Mouse (Mus musculus) intestine, embryonic 15.5 days (tissue): ENCODE measurements around the gene Zzz3. TPM values are rescaled to one million over a fixed set of nuclear protein-coding genes. Genes with fewer than 3 reads are reported as not detected.
A peak's percentile ranks its signal among the peaks of the same experiment; 100 is the strongest.

Experiments used
- ATAC-seq: fragments of 200-750 bp; cut with Nextera tagmentation; 2 replicates; pipeline ENCODE4 v1.8.0; 2017; ENCODE audit warnings: moderate TSS enrichment, moderate library complexity
- H3K27ac ChIP-seq: fragments of 300-500 bp; sonication (generic); 2 replicates; pipeline ENCODE4 v1.5.1; 2015; ENCODE audit warnings: mild to moderate bottlenecking, inconsistent platforms
- H3K27me3 ChIP-seq: fragments of 300-500 bp; sonication (generic); replicated peaks from 2 replicates; pipeline ENCODE4 v1.6.1; 2015; ENCODE audit warnings: inconsistent platforms
- H3K36me3 ChIP-seq: fragments of 300-500 bp; sonication (generic); 2 replicates; pipeline ENCODE4 v1.6.1; 2015; ENCODE audit warnings: inconsistent platforms
- H3K4me1 ChIP-seq: fragments of 300-500 bp; sonication (generic); replicated peaks from 2 replicates; pipeline ENCODE4 v1.6.1; 2015; ENCODE audit warnings: inconsistent platforms
- H3K4me2 ChIP-seq: fragments of 300-500 bp; sonication (generic); replicated peaks from 2 replicates; pipeline ENCODE4 v1.6.1; 2015; ENCODE audit warnings: mild to moderate bottlenecking, inconsistent platforms
- H3K4me3 ChIP-seq: fragments of 300-500 bp; sonication (generic); replicated peaks from 2 replicates; pipeline ENCODE4 v1.5.1; 2015; ENCODE audit warnings: inconsistent platforms
- H3K9ac ChIP-seq: fragments of 300-500 bp; sonication (generic); 2 replicates; pipeline ENCODE4 v1.6.1; 2015; ENCODE audit warnings: inconsistent platforms
- H3K9me3 ChIP-seq: fragments of 300-500 bp; sonication (generic); 2 replicates; pipeline ENCODE4 v1.6.1; 2016; ENCODE audit warnings: inconsistent platforms
- WGBS: fragments of 180-500 bp; shearing (Covaris S2); methylation state at CpG from one replicate; pipeline ENCODE4 v1.1.7; 2015; 5-methylcytosine and 5-hydroxymethylcytosine counted together
- polyA plus RNA-seq: library from polyadenylated mRNA; unstranded; fragments of >200 nt; fragmentation: Nextera tagmentation; extraction: Ambion mirVana; gene quantifications from 2 replicates; pipeline ENCODE4 v1.2.1, GENCODE M21; 2015

Gene Zzz3
- polyA plus RNA-seq, 1 experiment from 2014 or later, result 39.8 TPM

DNA sequence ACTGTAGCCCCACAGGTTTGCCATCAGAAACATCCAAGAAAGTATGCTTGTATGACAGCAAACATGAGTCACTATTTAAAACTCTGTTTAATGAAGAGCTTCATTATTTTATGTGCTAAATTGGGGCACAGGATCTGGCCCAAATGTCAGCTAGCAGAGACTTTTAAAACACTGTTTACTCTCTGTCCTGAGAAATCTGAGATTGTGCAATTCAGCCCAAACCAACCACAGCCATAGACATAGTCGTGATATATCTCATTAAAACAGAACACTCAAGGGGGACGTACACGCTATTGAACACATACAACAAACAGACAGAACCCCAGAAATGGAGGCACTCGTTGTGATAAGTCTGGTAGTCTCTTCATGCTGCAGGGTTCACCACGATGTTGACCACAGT lies 95.2 kb downstream of the Zzz3 start:
- H3K9ac ChIP-seq, result no peak overlapping the region
- H3K9me3 ChIP-seq, result no peaks in the 10 kb centered on the region
- no peaks in the 10 kb centered on the region for H3K36me3 ChIP-seq
- H3K4me3 ChIP-seq, result no peak overlapping the region
- no peak overlapping the region for H3K4me2 ChIP-seq
- WGBS, result 81% methylated on average over 5 of the region's 5 CpGs
- no peak overlapping the region for H3K27ac ChIP-seq
- no peak for ATAC-seq
- no peaks in the 10 kb centered on the region for H3K4me1 ChIP-seq
- H3K27me3 ChIP-seq, result no peaks in the 10 kb centered on the region

DNA sequence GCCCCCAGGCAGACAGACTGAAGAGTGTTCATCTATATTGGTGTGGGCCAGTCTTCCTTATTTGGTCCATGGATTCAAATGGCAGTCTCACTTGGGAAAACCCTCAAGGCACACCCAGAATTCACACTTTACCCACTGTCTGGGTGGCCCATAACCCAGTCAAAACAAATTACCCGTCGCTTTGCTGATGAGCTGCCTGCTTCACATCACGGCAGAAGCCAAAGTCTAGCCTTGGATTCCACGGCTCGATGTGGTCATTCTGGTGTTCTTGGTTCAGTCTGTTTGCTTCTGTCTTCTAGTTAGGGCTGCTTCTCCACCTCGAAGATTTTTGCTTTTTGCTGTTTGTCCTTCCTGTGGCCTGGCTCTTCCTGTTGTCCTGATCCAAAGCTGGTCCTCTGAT lies 97.0 kb downstream of the Zzz3 start:
- Histone ChIP-seq H3K27me3 (no peaks in the 10 kb centered on the region), H3K9ac (no peak overlapping the region), H3K4me1 (peaks cover 6% of the 10 kb centered on the region; the same call in 1 of the 2 replicates), H3K4me3 (no peak overlapping the region), H3K27ac (no peak overlapping the region), H3K9me3 (no peaks in the 10 kb centered on the region), H3K36me3 (no peaks in the 10 kb centered on the region), H3K4me2 (no peak overlapping the region)
- 66% methylated on average over 6 of the region's 6 CpGs for WGBS
- no peak for ATAC-seq

DNA sequence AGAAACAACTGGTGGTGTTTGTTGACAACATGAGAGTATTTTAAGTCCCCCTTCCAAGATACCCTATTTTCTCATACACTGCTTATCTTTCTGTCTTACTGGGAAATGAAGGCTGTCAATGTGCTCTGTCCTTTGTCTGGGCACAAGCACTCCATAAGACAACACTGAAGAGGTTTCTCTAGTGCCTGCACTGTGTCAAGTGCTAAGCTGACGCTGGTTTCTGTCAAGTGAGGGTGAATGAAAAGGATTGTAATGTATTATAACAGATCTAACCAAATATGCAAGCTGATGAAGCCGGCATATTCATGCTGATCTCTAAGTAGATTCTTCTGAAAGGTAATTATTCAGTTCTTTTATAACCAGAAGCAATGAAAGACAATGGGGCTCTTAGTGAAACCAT lies 98.5 kb downstream of the Zzz3 start:
- no peak for ATAC-seq
- Histone ChIP-seq H3K4me1 (peaks cover 6% of the 10 kb centered on the region; the same call in 1 of the 2 replicates), H3K9ac (no peak overlapping the region), H3K9me3 (no peaks in the 10 kb centered on the region), H3K27ac (no peak overlapping the region), H3K4me3 (no peak overlapping the region), H3K36me3 (no peaks in the 10 kb centered on the region), H3K4me2 (no peak overlapping the region), H3K27me3 (no peaks in the 10 kb centered on the region)
- 41% methylated on average over 2 of the region's 2 CpGs for WGBS

DNA sequence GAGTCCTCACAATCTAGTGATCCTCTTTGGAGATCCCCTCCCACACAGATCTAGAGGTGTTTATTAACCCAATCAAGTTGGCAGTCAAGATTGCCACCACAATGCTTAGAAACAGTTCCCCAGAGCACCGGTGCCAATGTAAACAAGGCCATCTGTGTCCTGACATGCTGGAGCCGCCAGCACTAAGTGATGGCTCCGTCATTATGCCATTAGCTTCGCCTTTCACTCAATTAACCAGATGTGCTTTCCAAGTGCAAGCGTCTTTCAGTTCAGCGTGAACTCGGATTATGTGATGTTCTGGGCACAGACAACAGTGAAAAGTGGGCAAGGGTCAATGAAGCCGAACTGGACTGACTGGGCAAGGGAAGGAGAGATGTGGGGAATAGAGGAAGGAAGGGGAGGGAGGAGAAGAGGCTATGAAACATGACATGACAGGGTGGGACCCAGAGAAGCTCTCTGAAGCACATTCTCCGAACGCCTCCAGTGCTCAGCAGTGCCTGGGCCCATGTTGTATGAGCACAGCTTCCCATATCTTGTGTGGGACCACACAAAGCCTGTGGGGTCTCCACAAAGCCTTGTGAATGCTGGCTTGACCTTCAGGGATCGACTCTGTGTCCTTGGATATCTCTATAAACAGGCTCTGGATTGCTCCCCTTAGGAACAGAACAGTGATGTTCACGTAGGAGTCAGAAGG lies 99.5 kb downstream of the Zzz3 start:
- Histone ChIP-seq H3K4me3 (no peak overlapping the region), H3K9ac (no peak overlapping the region), H3K9me3 (no peaks in the 10 kb centered on the region), H3K4me2 (no peak overlapping the region), H3K4me1 (peaks cover 6% of the 10 kb centered on the region; the same call in 1 of the 2 replicates), H3K27me3 (no peaks in the 10 kb centered on the region), H3K36me3 (no peaks in the 10 kb centered on the region), H3K27ac (no peak overlapping the region)
- WGBS, result 56% methylated on average over 12 of the region's 12 CpGs
- ATAC-seq, result 0 out of 2 replicates have a peak, but pooled peaks have one; percentile 15

DNA sequence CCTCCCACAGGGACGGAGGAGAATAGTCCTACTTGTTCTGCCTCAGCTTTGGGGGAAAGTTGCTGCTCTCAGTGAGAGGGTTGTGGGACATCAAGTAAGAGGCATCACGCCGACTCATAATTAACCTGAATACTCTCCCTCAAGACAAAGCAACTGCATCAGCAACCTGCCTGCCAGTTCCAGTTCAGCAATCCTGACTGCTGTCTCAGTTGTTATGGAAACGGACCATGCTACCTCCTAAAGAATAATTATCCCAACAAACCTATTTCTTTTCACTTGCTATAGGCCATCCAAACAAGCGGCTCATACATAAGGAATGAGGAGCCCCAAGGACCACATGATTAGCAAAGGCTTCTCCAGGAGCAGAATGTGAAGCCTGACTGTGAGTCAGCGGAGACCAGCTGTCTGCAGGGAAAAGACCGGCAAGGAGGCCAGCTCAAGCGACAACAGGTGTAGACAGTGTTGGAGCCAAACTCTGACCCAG lies 100.2 kb downstream of the Zzz3 start:
- no peak overlapping the region for H3K4me2 ChIP-seq
- H3K36me3 ChIP-seq, result no peaks in the 10 kb centered on the region
- H3K9ac ChIP-seq, result no peak overlapping the region
- no peaks in the 10 kb centered on the region for H3K9me3 ChIP-seq
- no peaks in the 10 kb centered on the region for H3K27me3 ChIP-seq
- ATAC-seq, result no peak
- no peak overlapping the region for H3K27ac ChIP-seq
- peaks cover 6% of the 10 kb centered on the region; the same call in 1 of the 2 replicates for H3K4me1 ChIP-seq
- no peak overlapping the region for H3K4me3 ChIP-seq
- 80% methylated on average over 8 of the region's 8 CpGs for WGBS

DNA sequence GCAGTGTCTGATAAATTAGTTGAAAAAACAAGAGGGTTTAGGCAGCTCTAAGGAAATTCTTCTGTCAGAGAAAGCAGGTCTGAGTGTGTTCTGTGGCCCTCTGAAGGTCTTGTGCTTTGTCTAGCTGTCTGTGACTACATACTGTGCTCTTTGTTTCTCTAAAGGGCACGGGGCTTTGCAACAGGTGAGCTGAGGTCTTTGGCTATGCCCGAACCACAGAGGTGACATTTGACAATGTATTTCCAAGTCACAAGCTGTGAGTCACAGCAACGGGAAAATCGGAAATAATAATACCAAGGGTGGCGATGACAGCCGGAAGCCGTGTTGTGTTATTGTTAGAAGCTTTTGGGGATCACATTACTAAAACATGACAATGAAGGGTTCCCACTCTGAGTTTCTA lies 101.8 kb downstream of the Zzz3 start:
- Histone ChIP-seq H3K4me3 (no peak overlapping the region), H3K27ac (no peak overlapping the region), H3K27me3 (no peaks in the 10 kb centered on the region), H3K36me3 (no peaks in the 10 kb centered on the region), H3K9ac (no peak overlapping the region), H3K4me1 (peaks cover 6% of the 10 kb centered on the region; the same call in 1 of the 2 replicates), H3K4me2 (no peak overlapping the region), H3K9me3 (no peaks in the 10 kb centered on the region)
- ATAC-seq, result no peak
- WGBS, result 64% methylated on average over 7 of the region's 7 CpGs

DNA sequence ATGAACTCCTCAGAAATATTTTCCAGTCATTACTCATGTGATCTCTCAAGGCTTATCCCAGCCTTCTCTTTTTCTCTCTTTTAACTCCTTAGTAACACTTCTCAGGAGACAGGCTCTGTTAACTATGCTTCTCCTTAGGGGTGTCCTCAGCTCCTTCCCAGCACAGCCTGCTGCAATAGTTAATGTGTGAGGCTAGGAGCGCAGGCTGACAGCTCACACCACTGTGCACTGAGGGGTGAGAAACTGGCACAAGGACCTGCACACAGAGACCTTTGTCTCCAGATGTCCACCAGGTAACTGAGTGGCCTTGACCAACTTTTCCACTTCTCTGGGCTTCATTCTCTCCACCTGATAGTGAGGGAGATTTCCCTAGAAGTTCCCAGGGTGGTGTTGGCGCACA lies 102.6 kb downstream of the Zzz3 start:
- 87% methylated on average over 2 of the region's 2 CpGs for WGBS
- no peak overlapping the region for H3K4me3 ChIP-seq

DNA sequence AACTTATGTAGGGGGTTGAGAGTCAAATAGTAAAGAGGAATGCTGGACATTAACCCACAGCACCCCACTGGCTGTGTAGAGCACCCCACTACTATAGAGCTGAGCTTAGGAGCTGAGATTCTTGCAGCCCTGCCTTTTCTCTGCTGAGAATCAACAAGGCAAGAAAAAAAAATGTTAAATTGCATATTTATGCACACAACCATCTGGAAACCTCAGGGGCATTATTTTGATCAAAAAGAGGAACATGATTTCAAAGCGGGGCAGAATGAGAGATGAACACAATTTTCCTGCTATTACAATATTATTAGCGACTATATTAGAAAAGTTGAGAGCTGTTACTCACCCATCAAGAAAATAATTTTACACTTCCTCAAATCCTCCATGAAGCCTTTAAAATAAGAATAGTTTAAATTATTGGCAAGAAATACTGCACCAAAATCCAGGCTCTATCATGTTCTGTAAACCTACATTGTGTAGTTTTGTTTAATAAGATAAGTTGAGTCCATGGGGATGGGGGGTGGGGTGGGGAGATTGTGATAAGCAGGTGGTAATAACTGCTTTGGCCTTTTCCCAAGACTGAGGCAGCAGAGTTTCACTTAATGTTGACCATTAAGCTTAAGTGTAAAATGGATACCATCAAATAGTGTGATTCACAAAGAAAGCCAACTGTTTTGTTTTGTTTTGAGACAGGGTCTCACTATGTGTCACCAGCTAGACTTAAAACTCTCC lies 103.9 kb downstream of the Zzz3 start:
- Histone ChIP-seq H3K27ac (no peak overlapping the region), H3K4me3 (no peak overlapping the region), H3K9me3 (no peaks in the 10 kb centered on the region), H3K27me3 (no peaks in the 10 kb centered on the region), H3K4me1 (peaks cover 6% of the 10 kb centered on the region; the same call in 1 of the 2 replicates), H3K9ac (no peak overlapping the region), H3K4me2 (no peak overlapping the region), H3K36me3 (no peaks in the 10 kb centered on the region)
- no peak for ATAC-seq
- 83% methylated on average over 2 of the region's 2 CpGs for WGBS

More for the DNA sequence above, 102.6 kb downstream of the Zzz3 start:
- Histone ChIP-seq H3K27me3 (no peaks in the 10 kb centered on the region), H3K4me2 (no peak overlapping the region), H3K4me1 (peaks cover 6% of the 10 kb centered on the region; the same call in 1 of the 2 replicates), H3K36me3 (no peaks in the 10 kb centered on the region), H3K27ac (no peak overlapping the region), H3K9me3 (no peaks in the 10 kb centered on the region), H3K9ac (no peak overlapping the region)
- peak; percentile 51; the same call in 1 of the 2 replicates for ATAC-seq

DNA sequence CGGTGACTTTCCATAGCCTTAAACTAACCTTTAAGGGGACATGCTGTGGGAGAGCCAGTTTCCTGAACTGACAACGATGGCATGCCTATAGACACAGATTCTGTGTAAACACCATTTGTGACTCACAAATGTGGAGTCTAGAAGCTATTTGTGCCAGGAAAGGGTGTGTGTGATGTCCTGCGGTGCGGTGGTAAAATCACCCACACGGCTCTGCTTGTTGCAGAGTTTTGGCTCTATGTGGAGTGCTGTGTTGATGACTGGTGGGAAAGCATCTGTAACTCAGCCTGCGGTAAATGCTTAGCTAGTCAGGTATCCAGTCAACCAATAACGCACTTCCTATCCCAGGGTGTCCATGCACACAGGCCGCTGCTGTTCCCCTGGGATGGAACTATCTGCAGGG lies 112.6 kb downstream of the Zzz3 start:
- no peak overlapping the region for H3K27ac ChIP-seq

DNA sequence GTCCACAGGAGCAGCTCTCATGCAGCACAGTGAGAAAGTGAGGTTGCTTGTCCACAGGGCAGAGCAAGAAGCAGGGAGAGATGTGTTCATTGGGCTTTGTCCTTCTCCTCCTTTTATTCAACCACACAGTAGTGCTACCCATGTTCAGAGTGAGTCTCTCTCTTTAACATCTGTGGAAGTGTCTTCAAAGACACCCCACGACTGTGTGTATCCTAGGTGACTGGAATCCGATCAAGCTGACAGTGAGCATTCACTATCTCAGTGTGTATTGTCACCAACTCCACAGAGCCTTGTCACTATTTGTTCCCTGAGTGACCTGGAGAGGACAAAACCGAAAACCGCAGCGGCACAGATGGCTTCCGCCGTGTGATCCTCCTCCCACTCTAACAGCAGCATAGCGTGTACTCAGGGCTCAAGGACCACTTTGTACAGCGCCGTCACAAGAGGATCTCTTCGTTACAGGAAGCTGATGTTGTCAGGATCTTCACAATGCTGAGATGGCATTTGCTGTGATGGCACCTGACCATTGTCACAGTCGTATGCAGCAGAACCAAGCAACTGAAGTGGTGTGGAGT lies 113.2 kb downstream of the Zzz3 start:
- no peak overlapping the region for H3K4me3 ChIP-seq
- no peaks in the 10 kb centered on the region for H3K36me3 ChIP-seq
- no peak overlapping the region for H3K4me2 ChIP-seq
- H3K27me3 ChIP-seq, result no peaks in the 10 kb centered on the region
- no peaks in the 10 kb centered on the region for H3K9me3 ChIP-seq
- no peak for ATAC-seq
- no peaks in the 10 kb centered on the region for H3K4me1 ChIP-seq
- no peak overlapping the region for H3K27ac ChIP-seq
- no peak overlapping the region for H3K9ac ChIP-seq
- WGBS, result 89% methylated on average over 12 of the region's 12 CpGs

More for the DNA sequence above, 112.6 kb downstream of the Zzz3 start:
- ATAC-seq, result no peak
- Histone ChIP-seq H3K27me3 (no peaks in the 10 kb centered on the region), H3K9me3 (no peaks in the 10 kb centered on the region), H3K4me3 (no peak overlapping the region), H3K4me2 (no peak overlapping the region), H3K36me3 (no peaks in the 10 kb centered on the region), H3K4me1 (no peaks in the 10 kb centered on the region), H3K9ac (no peak overlapping the region)
- WGBS, result 80% methylated on average over 8 of the region's 8 CpGs

DNA sequence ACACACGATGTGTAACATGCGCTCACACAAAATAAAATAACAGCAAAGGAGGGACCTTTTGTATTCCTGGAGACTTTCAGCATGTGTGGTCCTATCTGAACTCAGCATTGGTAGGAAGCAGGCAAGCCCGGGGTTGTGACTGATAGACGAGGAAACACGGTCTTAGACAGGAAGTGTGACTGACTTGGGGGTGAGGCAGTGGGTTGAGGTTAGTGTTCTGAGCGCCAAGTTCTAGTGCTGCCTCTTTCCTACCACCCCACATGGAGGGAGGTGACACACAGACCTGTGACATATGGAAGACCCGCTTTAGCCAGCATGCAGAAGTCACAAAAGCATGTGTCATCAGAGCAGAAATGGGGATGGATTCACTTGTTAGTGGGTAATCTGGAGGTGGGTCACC lies 114.0 kb downstream of the Zzz3 start:
- H3K36me3 ChIP-seq, result no peaks in the 10 kb centered on the region
- H3K9ac ChIP-seq, result no peak overlapping the region
- no peak overlapping the region for H3K4me2 ChIP-seq
- H3K4me3 ChIP-seq, result no peak overlapping the region
- H3K27me3 ChIP-seq, result no peaks in the 10 kb centered on the region
- WGBS, result 77% methylated on average over 7 of the region's 7 CpGs
- ATAC-seq, result no peak
- H3K9me3 ChIP-seq, result no peaks in the 10 kb centered on the region
- no peak overlapping the region for H3K27ac ChIP-seq
- H3K4me1 ChIP-seq, result no peaks in the 10 kb centered on the region
